Comparison of ENCODE assay signal across 7 mouse cellular contexts in genomic region chr9:116807166-116808081, GRCm38 (mm10).
DNase-seq lines count a peak whose midpoint lies in the region; ATAC-seq and TF ChIP-seq lines count a peak whose summit lies in the region.

No protein-coding gene starts in this region.

- CTCF ChIA-PET in Patski (lab: Charles Lee): interaction anchor here (1.5 kb wide), 1 partner anchor 43 kb away, joined by 3 read pairs; no protein-coding TSS in a partner anchor

- H3K4me3 ChIP-seq in midbrain, postnatal 0 days (ENCODE audit: low read depth, low read length): no peak overlapping the region

- in situ Hi-C loops in Patski (cut with MboI; ENCODE audit: low pct_unique_long_range_greater_than_20kb): no loop called here

- H3K9ac ChIP-seq in midbrain, postnatal 0 days (replicated peaks; ENCODE audit: low read length, poor library complexity, severe bottlenecking): peak overlapping the region; percentile 19; the same call in 1 of the 2 replicates

- WGBS in midbrain, postnatal 0 days: 15% methylated on average over 16 of the region's 16 CpGs

- H3K9me3 ChIP-seq in midbrain, postnatal 0 days (ENCODE audit: low read length): no peaks in the 10 kb centered on the region

- no peaks in the 10 kb centered on the region for H3K36me3 ChIP-seq in midbrain, postnatal 0 days (ENCODE audit: insufficient read depth, low read length)

- ATAC-seq in Patski: peak; percentile 26
- ATAC-seq in midbrain, postnatal 0 days (ENCODE audit: low FRiP score): 0 out of 2 replicates have a peak, but pooled peaks have one; percentile 41

- no peaks in the 10 kb centered on the region for H3K27me3 ChIP-seq in Patski
- no peaks in the 10 kb centered on the region for H3K27me3 ChIP-seq in midbrain, postnatal 0 days (ENCODE audit: insufficient read depth, low read length)

- H3K4me1 ChIP-seq in midbrain, postnatal 0 days (ENCODE audit: insufficient read depth, low read length): 0 out of 2 replicates have a peak, but pooled peaks cover 13% of the 10 kb centered on the region

- peak overlapping the region; percentile 39; the same call in 1 of the 2 replicates for H3K27ac ChIP-seq in midbrain, postnatal 0 days (ENCODE audit: low read depth, low read length)

- POLR2A ChIA-PET in Patski (lab: Charles Lee): no interaction called here

- no peak overlapping the region for H3K4me2 ChIP-seq in midbrain, postnatal 0 days (ENCODE audit: low read depth, low read length, poor library complexity, severe bottlenecking)

- DNase-seq in Patski (ENCODE audit: low read depth, low spot score): no peak
- DNase-seq in embryo, embryonic 10 days (ENCODE audit: low spot score): peak; percentile 64
- DNase-seq in heart, adult 18-20 months: peak; percentile 41 to 52
- DNase-seq in kidney, postnatal 4 days: peak; percentile 17 to 29
- peak; percentile 62 for DNase-seq in midbrain, postnatal 0 days (ENCODE audit: low spot score)
- no peak for DNase-seq in thymus, postnatal 0 days (ENCODE audit: low spot score)
- DNase-seq in right cerebral cortex, postnatal 25 days: no peak

- no peak for TF ChIP-seq CTCF in Patski (IDR thresholded peaks at IDR 0.05)
- TF ChIP-seq CTCF in midbrain, postnatal 0 days (IDR thresholded peaks at IDR 0.05): no peak

Comparison
In these comparisons a context has a peak if more than half of its experiments do, and no peak if none do; other contexts are left out.
1. DNase-seq: peak in embryo, embryonic 10 days (single experiment), heart, adult 18-20 months (2 of 2), kidney, postnatal 4 days (2 of 2) and midbrain, postnatal 0 days (single experiment); none in Patski (single experiment), thymus, postnatal 0 days (single experiment) and right cerebral cortex, postnatal 25 days (single experiment).